Mouse (Mus musculus): ENCODE measurements around the gene Cyp2f2.

- TF ChIP-seq CTCF (IDR thresholded peaks at IDR 0.05; ENCODE audit: low read depth) (no peak), EP300 (optimal IDR thresholded peaks at IDR 0.05) (no peak)
Observed at GRCm38 (mm10) chr7:27133156-27133555, 13.4 kb downstream of the Cyp2f2 start.
